8 mouse cellular contexts compared by ENCODE assay signal in genomic region chr4:136148342-136149044, GRCm38 (mm10). TPM values are rescaled to one million over a fixed set of nuclear protein-coding genes. Genes with fewer than 3 reads are reported as not detected.
DNase-seq lines count a peak whose midpoint lies in the region; ATAC-seq and TF ChIP-seq lines count a peak whose summit lies in the region.

No protein-coding gene starts in this region.

- peaks cover 28% of the 10 kb centered on the region; the same call in 1 of the 2 replicates for H3K4me1 ChIP-seq in heart, embryonic 11.5 days (ENCODE audit: control insufficient read depth, insufficient read depth, low read length)
- peaks cover 20% of the 10 kb centered on the region for H3K4me1 ChIP-seq in kidney, embryonic 14.5 days (ENCODE audit: control insufficient read depth, insufficient read depth, low read length)
- H3K4me1 ChIP-seq in lung, postnatal 0 days (ENCODE audit: insufficient read depth, low read depth, low read length), result peaks cover 23% of the 10 kb centered on the region
- peaks cover 24% of the 10 kb centered on the region for H3K4me1 ChIP-seq in stomach, embryonic 15.5 days

- TF ChIP-seq EP300 in lung, postnatal 0 days (IDR thresholded peaks at IDR 0.05), result no peak

- peak overlapping the region; percentile 97 for H3K27ac ChIP-seq in heart, embryonic 11.5 days (ENCODE audit: low read depth, low read length)
- peak overlapping the region; percentile 100 for H3K27ac ChIP-seq in kidney, embryonic 14.5 days (ENCODE audit: low read depth, low read length)
- H3K27ac ChIP-seq in lung, postnatal 0 days (ENCODE audit: low read length), result peak overlapping the region; percentile 97
- H3K27ac ChIP-seq in stomach, embryonic 15.5 days, result peak overlapping the region; percentile 94

- H3K27me3 ChIP-seq in heart, embryonic 11.5 days (ENCODE audit: control insufficient read depth, insufficient read depth, low read length), result peaks cover 6% of the 10 kb centered on the region; the same call in 1 of the 2 replicates
- no peaks in the 10 kb centered on the region for H3K27me3 ChIP-seq in kidney, embryonic 14.5 days (ENCODE audit: control insufficient read depth, insufficient read depth, low read length)
- no peaks in the 10 kb centered on the region for H3K27me3 ChIP-seq in lung, postnatal 0 days (replicated peaks; ENCODE audit: insufficient read depth, low read length)
- no peaks in the 10 kb centered on the region for H3K27me3 ChIP-seq in stomach, embryonic 15.5 days (replicated peaks)

- no peaks in the 10 kb centered on the region for H3K9me3 ChIP-seq in heart, embryonic 11.5 days (replicated peaks; ENCODE audit: control insufficient read depth, low read length)
- H3K9me3 ChIP-seq in kidney, embryonic 14.5 days (ENCODE audit: control insufficient read depth, low read length), result no peaks in the 10 kb centered on the region
- H3K9me3 ChIP-seq in lung, postnatal 0 days (ENCODE audit: low read length), result no peaks in the 10 kb centered on the region
- H3K9me3 ChIP-seq in stomach, embryonic 15.5 days, result no peaks in the 10 kb centered on the region

- peak; percentile 58 for DNase-seq in Muller cell, postnatal 12 days (ENCODE audit: inconsistent ontology term)
- DNase-seq in embryo, embryonic 10.5 days (ENCODE audit: low spot score), result peak; percentile 74
- DNase-seq in lung, postnatal 0 days (ENCODE audit: low spot score), result peak; percentile 77
- no peak for DNase-seq in frontal cortex, adult 2 months (ENCODE audit: extremely low spot score in 1 of 2, low spot score in 1 of 2)
- DNase-seq in left cerebral cortex, postnatal 4 days, result no peak

- 5% methylated on average over 31 of the region's 31 CpGs for WGBS in heart, embryonic 11.5 days (ENCODE audit: insufficient replicate concordance)
- 4% methylated on average over 30 of the region's 31 CpGs for WGBS in kidney, embryonic 14.5 days
- WGBS in lung, postnatal 0 days, result 6% methylated on average over 31 of the region's 31 CpGs
- WGBS in stomach, embryonic 15.5 days, result 8% methylated on average over 31 of the region's 31 CpGs

- no peaks in the 10 kb centered on the region for H3K36me3 ChIP-seq in heart, embryonic 11.5 days (ENCODE audit: control insufficient read depth, insufficient read depth, low read length)
- peaks cover 12% of the 10 kb centered on the region; the same call in 1 of the 2 replicates for H3K36me3 ChIP-seq in kidney, embryonic 14.5 days (ENCODE audit: control insufficient read depth, insufficient read depth, low read length)
- H3K36me3 ChIP-seq in lung, postnatal 0 days (ENCODE audit: insufficient read depth, low read length), result no peaks in the 10 kb centered on the region
- no peaks in the 10 kb centered on the region for H3K36me3 ChIP-seq in stomach, embryonic 15.5 days

- H3K4me2 ChIP-seq in heart, embryonic 11.5 days, result peak overlapping the region; percentile 76
- H3K4me2 ChIP-seq in kidney, embryonic 14.5 days (replicated peaks; ENCODE audit: low read depth, low read length), result peak overlapping the region; percentile 47
- H3K4me2 ChIP-seq in lung, postnatal 0 days (replicated peaks; ENCODE audit: low read depth, low read length), result peak overlapping the region; percentile 68
- H3K4me2 ChIP-seq in stomach, embryonic 15.5 days, result peak overlapping the region; percentile 71

- peak; percentile 0; the same call in 1 of the 2 replicates for ATAC-seq in heart, embryonic 11.5 days (replicated peaks; ENCODE audit: insufficient number of reproducible peaks, low FRiP score, low TSS enrichment)
- peak; percentile 3; the same call in 1 of the 2 replicates for ATAC-seq in kidney, embryonic 14.5 days (ENCODE audit: low FRiP score, low TSS enrichment)
- peak; percentile 8 for ATAC-seq in lung, postnatal 0 days
- no peak; the same call in 1 of the 2 replicates for ATAC-seq in stomach, embryonic 15.5 days (ENCODE audit: insufficient read depth, low FRiP score, low read depth)

- H3K9ac ChIP-seq in heart, embryonic 11.5 days (ENCODE audit: low read depth, low read length), result peak overlapping the region; percentile 75; the same call in 1 of the 2 replicates
- H3K9ac ChIP-seq in kidney, embryonic 14.5 days (ENCODE audit: low read depth, low read length), result peak overlapping the region; percentile 48; the same call in 1 of the 2 replicates
- no peak overlapping the region for H3K9ac ChIP-seq in lung, postnatal 0 days (replicated peaks; ENCODE audit: low read depth)
- no peak overlapping the region for H3K9ac ChIP-seq in stomach, embryonic 15.5 days

- peak overlapping the region; percentile 36 for H3K4me3 ChIP-seq in heart, embryonic 11.5 days (ENCODE audit: low read depth, low read length)
- H3K4me3 ChIP-seq in kidney, embryonic 14.5 days (ENCODE audit: low read length), result no peak overlapping the region; the same call in 1 of the 2 replicates
- H3K4me3 ChIP-seq in lung, postnatal 0 days (ENCODE audit: low read depth, low read length), result no peak overlapping the region
- H3K4me3 ChIP-seq in stomach, embryonic 15.5 days (replicated peaks), result peak overlapping the region; percentile 30

- intact Hi-C loops in left cerebral cortex, postnatal 4 days (cut with DNase I), result no loop called here

- TF ChIP-seq CTCF in lung, postnatal 0 days (IDR thresholded peaks at IDR 0.05), result peak; percentile 48

RNA-seq across cellular contexts. Expression of gene Id3, which starts 5.2 kb away (rescaled TPM):
- 411 and 415 TPM in 2 replicates for polyA plus RNA-seq in heart, embryonic 11.5 days (2014; fragmentation: Nextera tagmentation; extraction: Ambion mirVana)
- polyA plus RNA-seq in kidney, embryonic 14.5 days (2014; fragmentation: Nextera tagmentation; extraction: Ambion mirVana), result 848 and 979 TPM in 2 replicates
- 430 and 477 TPM in 2 replicates for polyA plus RNA-seq in lung, postnatal 0 days (2015; fragmentation: Nextera tagmentation; extraction: Ambion mirVana)
- 274 and 292 TPM in 2 replicates for polyA plus RNA-seq in stomach, embryonic 15.5 days (2015; fragmentation: Nextera tagmentation; extraction: Ambion mirVana)
- 90.0 and 90.1 TPM in 2 replicates for polyA plus RNA-seq in frontal cortex, adult 2 months (2012; rRNA removed)
- total RNA-seq in left cerebral cortex, postnatal 4 days (2021), result 10 to 100 TPM; 50.9 to 52.7 TPM

RNA-seq across cellular contexts. Expression of gene E2f2, which starts 23.7 kb away (rescaled TPM):
- polyA plus RNA-seq in heart, embryonic 11.5 days (2014; fragmentation: Nextera tagmentation; extraction: Ambion mirVana), result 4.8 and 5.8 TPM in 2 replicates
- 5.7 and 6.0 TPM in 2 replicates for polyA plus RNA-seq in kidney, embryonic 14.5 days (2014; fragmentation: Nextera tagmentation; extraction: Ambion mirVana)
- 17.8 and 19.1 TPM in 2 replicates for polyA plus RNA-seq in lung, postnatal 0 days (2015; fragmentation: Nextera tagmentation; extraction: Ambion mirVana)
- polyA plus RNA-seq in stomach, embryonic 15.5 days (2015; fragmentation: Nextera tagmentation; extraction: Ambion mirVana), result 8.6 and 11.4 TPM in 2 replicates
- polyA plus RNA-seq in frontal cortex, adult 2 months (2012; rRNA removed), result 0.25 and 0.34 TPM in 2 replicates
- total RNA-seq in left cerebral cortex, postnatal 4 days (2021), result 1 to 10 TPM; 1.4 to 1.5 TPM

RNA-seq across cellular contexts. Expression of gene Asap3, which starts 57.7 kb away (rescaled TPM):
- polyA plus RNA-seq in heart, embryonic 11.5 days (2014; fragmentation: Nextera tagmentation; extraction: Ambion mirVana), result 1.8 and 2.1 TPM in 2 replicates
- 2.0 and 3.0 TPM in 2 replicates for polyA plus RNA-seq in kidney, embryonic 14.5 days (2014; fragmentation: Nextera tagmentation; extraction: Ambion mirVana)
- polyA plus RNA-seq in lung, postnatal 0 days (2015; fragmentation: Nextera tagmentation; extraction: Ambion mirVana), result 5.4 and 5.5 TPM in 2 replicates
- 6.4 and 7.8 TPM in 2 replicates for polyA plus RNA-seq in stomach, embryonic 15.5 days (2015; fragmentation: Nextera tagmentation; extraction: Ambion mirVana)
- 4.3 and 4.6 TPM in 2 replicates for polyA plus RNA-seq in frontal cortex, adult 2 months (2012; rRNA removed)
- 1 to 10 TPM; 4.2 to 4.9 TPM for total RNA-seq in left cerebral cortex, postnatal 4 days (2021)

Comparison
In these comparisons a context has a peak if more than half of its experiments do, and no peak if none do; other contexts are left out.
1. DNase-seq: peak in Muller cell, postnatal 12 days (single experiment), embryo, embryonic 10.5 days (single experiment) and lung, postnatal 0 days (single experiment); none in frontal cortex, adult 2 months (0 of 2) and left cerebral cortex, postnatal 4 days (single experiment).
2. H3K4me3 ChIP-seq: peak in heart, embryonic 11.5 days (single experiment) and stomach, embryonic 15.5 days (single experiment); none in kidney, embryonic 14.5 days (single experiment) and lung, postnatal 0 days (single experiment).
3. H3K9ac ChIP-seq: peak in heart, embryonic 11.5 days (single experiment) and kidney, embryonic 14.5 days (single experiment); none in lung, postnatal 0 days (single experiment) and stomach, embryonic 15.5 days (single experiment).
4. Peak in every context shown above with its lines, with median percentiles within 50 percentile points of each other: H3K27ac ChIP-seq and H3K4me2 ChIP-seq.